Mouse (Mus musculus): ENCODE measurements around the gene Cracr2b. TPM values are rescaled to one million over a fixed set of nuclear protein-coding genes. Genes with fewer than 3 reads are reported as not detected.

Cracr2b gene
- 1.7 and 2.2 TPM in 2 replicates for polyA plus RNA-seq (2012; rRNA removed)

DNA sequence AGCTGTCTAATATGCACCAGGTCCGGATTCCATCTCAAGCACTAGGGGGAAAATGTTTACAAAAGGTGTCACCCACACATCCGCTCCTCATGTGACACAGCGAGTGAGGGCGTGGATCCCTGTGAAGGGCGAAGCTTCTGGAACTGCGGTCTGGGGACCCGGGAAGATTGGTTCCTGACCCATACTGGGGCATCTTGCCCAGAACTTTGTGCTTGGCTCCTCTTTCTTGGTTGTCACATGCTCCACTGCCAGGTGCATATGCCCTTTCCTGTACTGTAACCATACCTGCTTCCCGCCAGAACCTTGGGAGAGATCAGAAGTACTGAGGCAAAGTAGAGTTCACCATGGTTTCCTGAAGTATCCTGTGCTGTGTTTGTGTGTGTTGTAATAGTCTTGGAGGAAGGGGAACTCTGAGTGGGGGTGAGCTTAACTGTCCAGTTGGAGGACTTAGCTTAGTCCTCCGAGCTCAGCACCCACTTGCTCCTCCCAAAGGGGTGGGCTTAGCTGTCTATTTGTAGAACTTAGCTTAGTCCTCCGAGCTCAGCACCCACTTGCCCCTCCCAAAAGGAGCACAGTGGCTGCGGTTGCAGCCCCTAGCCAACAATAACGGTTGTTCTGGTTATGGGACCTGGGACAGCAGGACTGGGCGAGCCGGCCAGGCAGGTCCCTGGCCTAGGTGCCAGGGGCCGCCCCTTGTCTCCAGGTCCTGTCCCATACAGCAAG, at the start of gene Cracr2b:
Gene Cracr2b, plus strand, starts transcription at position 704 of the 723 bp plus-strand sequence.

GRCm38 (mm10) chr7:141413809-141414584, 46.9 kb upstream of the Cracr2b start, which contains the start of gene Gatd1:
Gatd1 (minus strand) TSS chr7:141414136.

DNA sequence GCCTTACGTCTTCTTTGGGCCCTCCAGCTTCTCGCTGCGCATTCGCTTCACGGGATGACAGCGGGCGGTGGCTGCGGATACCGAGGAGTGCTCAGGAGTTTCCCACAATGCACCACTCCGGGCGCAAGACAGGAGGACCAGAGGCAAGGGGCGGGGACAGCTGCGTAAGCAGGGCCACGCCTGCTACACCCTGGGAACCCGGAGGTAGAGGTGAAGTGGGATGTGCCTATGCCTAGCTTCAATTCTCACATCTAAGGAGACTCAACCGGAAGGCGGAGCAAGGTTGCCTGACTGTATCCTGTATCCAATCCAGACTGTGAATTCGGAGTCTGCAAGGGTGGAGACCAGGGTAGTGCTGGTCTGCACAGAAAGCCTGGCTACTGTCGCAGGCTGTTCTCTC, 31.6 kb upstream of the Cracr2b start, which contains the start of gene Cend1:
Gene Cend1, minus strand, starts transcription at position 182 of the 400 bp plus-strand sequence.

DNA sequence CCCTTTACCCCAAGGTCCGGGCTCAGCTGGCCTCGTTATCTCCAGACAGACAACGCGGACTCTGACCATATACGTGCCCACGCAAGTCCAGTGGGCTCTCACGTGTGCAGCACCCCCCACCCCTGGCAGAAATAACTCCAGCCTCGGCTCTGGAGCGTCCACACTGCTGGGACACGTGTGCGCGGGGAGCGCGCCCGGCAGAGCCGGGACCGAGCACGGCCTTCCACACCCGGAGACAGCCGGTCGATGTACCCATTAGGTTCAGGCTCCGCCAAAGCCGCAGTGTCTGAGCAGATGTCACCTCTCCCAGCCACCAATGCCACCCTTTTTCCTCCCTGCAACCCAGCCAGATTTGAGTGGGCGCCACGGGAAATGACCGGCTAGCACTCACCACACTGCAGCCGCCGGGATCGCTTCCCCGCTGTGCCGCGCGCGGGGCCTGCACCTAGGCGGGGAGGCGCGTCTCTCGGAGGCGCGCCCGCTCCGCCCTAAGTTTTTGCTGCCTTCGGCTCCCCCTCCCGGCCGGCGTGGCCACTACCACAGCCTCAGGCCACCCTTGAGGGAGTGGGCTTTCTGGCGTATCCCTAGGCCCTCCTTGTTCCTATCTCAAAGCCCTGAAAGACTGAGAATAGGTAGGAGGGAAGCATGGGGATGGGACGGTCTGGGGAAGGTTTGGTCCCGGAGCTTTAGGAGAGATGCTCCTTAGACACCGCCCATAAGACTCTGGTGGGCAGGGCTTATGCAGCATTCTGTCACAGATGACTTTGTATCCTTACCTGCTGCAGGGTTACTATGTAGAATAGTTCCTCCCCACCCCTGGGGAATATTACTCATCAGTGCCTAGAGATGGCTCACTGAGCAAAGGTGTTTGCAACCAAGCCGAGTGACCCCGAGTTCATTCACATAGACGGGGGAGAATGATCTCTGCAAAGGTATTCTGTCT, 23.4 kb upstream of the Cracr2b start, which contains the start of gene Slc25a22:
Gene Slc25a22, minus strand, starts transcription at position 715 of the 943 bp plus-strand sequence.

GRCm38 (mm10) chr7:141443828-141444237, 17.1 kb upstream of the Cracr2b start, which contains the start of gene Pidd1:
Pidd1 (minus strand) TSS chr7:141444025.

GRCm38 (mm10) chr7:141447110-141447991, 13.5 kb upstream of the Cracr2b start, which contains the start of gene Rplp2:
Rplp2 (plus strand) TSS chr7:141447370.

GRCm38 (mm10) chr7:141454967-141455551, 5.8 kb upstream of the Cracr2b start, which contains the start of gene Pnpla2:
Pnpla2 (plus strand) TSS chr7:141455198.

DNA sequence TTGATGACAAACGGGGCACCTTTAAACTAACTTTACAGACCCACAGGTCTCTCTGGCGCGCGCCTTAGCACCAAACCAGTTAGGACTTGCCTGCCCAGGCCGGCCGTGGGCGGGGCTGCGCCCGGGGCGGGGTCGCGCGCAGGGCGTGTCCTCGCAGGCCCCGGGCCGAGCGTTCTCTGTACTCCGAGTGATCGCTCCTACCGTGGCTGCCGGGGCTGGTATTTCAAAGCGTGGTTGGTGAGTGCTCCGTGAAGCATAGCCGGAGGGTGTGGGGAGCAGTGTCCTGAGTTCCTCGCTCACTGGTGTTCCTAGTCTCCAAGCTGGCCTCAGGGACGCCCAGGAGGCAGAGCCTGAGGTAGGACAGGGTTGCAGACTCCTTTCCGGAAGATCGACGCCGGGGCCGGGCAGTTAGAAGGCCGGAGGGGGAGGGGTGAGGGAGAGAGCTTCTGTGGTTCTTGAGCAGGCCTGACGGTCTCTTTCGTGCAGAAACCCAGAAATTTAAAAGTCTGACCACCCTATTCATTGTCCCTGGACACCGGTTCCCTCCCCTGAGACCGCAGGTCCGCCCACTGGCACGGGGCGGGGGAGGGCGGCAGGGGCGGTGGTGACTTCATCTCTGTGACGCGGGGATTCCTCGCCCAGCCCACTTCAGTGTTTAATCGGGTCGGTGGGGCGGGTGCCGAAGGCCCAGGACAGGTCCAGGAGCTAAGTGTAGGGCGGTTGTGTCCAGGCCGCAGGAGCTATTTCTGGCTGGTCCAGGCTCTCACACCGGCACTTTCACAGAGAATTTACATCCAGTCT, 6.5 kb downstream of the Cracr2b start, which contains the start of gene Cd151:
Gene Cd151, plus strand, starts transcription at position 163 of the 801 bp plus-strand sequence.

DNA sequence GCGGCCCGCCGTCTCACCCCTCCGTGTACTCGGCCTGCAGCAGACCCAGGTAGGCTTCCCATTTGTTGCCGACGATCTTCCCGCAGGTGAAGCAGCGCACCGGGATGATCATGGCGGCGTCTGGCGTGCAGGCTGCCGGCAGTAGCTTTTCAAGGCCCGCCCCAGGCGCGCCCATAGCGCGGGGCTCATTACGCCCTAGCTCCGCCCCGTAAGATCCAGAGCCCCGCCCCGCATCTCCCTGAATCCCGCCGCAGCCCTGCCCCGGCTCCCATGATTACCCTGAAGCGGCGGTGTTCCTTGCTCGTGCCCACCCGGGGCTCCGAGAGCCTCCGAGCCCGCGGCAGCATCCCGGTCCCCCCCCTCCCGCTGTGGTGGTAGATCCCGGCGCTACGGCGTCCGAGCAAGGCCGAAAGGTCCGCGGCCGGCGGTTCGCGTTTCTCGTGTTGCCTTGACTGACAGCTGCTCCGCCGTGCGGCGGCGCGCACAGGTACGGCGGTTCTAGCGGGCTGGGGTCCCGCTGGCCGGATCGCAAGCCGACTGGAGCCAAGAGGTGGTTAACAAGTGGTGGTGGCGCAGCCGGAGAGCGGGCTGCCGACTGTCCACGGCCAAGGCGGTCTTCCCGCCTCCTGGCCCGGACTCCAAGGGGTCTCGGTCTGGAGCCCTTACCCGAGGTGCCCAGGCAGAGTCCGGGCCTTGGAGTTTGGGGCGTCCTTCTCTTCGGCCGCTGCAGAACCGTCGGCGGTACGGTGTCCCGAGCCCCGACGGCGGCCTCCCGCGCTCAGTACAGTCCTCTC, 14.3 kb downstream of the Cracr2b start, which contains the start of the genes Polr2l and Tspan4:
Gene Polr2l, minus strand, starts transcription at position 122 of the 794 bp plus-strand sequence.
Gene Tspan4, plus strand, starts transcription at position 230 of the 794 bp plus-strand sequence.

Other genes with a start within 250 kb of the Cracr2b start
- 1.6 and 2.0 TPM in 2 replicates for gene Lmntd2, start 247.0 kb upstream of the Cracr2b start, polyA plus RNA-seq (2012; rRNA removed)
- gene Rassf7, start 245.2 kb upstream of the Cracr2b start, polyA plus RNA-seq (2012; rRNA removed), result 22.1 and 22.8 TPM in 2 replicates
- gene Phrf1, start 232.3 kb upstream of the Cracr2b start, polyA plus RNA-seq (2012; rRNA removed), result 10.8 and 16.2 TPM in 2 replicates
- 8.3 and 11.9 TPM in 2 replicates for gene Irf7, start 194.6 kb upstream of the Cracr2b start, polyA plus RNA-seq (2012; rRNA removed)
- 0.07 and 0.09 TPM in 2 replicates for gene Cdhr5, start 184.3 kb upstream of the Cracr2b start, polyA plus RNA-seq (2012; rRNA removed)
- gene Sct, start 182.0 kb upstream of the Cracr2b start, polyA plus RNA-seq (2012; rRNA removed), result 0.23 and 0.67 TPM in 2 replicates
- gene Drd4, start 169.1 kb upstream of the Cracr2b start, polyA plus RNA-seq (2012; rRNA removed), result 0.01 TPM in 1 of 2 replicates, not detected in the other
- 7.0 and 8.4 TPM in 2 replicates for gene Deaf1, start 133.4 kb upstream of the Cracr2b start, polyA plus RNA-seq (2012; rRNA removed)
- gene Tmem80, start 133.4 kb upstream of the Cracr2b start, polyA plus RNA-seq (2012; rRNA removed), result 11.7 and 13.9 TPM in 2 replicates
- gene Eps8l2, start 122.2 kb upstream of the Cracr2b start, polyA plus RNA-seq (2012; rRNA removed), result 7.1 and 8.9 TPM in 2 replicates
- 238 and 279 TPM in 2 replicates for gene Taldo1, start 68.9 kb upstream of the Cracr2b start, polyA plus RNA-seq (2012; rRNA removed)
- 12.6 and 15.1 TPM in 2 replicates for gene Gatd1, start 47.0 kb upstream of the Cracr2b start, polyA plus RNA-seq (2012; rRNA removed)
- gene Cend1, start 31.6 kb upstream of the Cracr2b start, polyA plus RNA-seq (2012; rRNA removed), result 0.01 and 0.03 TPM in 2 replicates
- gene Slc25a22, start 23.2 kb upstream of the Cracr2b start, polyA plus RNA-seq (2012; rRNA removed), result 14.6 and 20.2 TPM in 2 replicates
- gene Pidd1, start 17.1 kb upstream of the Cracr2b start, polyA plus RNA-seq (2012; rRNA removed), result 13.8 and 16.0 TPM in 2 replicates
- 725 and 791 TPM in 2 replicates for gene Rplp2, start 13.7 kb upstream of the Cracr2b start, polyA plus RNA-seq (2012; rRNA removed)
- 5.2 and 7.0 TPM in 2 replicates for gene Pnpla2, start 5.9 kb upstream of the Cracr2b start, polyA plus RNA-seq (2012; rRNA removed)
- gene Cd151, start 6.3 kb downstream of the Cracr2b start, polyA plus RNA-seq (2012; rRNA removed), result 17.5 and 19.0 TPM in 2 replicates
- gene Polr2l, start 14.0 kb downstream of the Cracr2b start, polyA plus RNA-seq (2012; rRNA removed), result 23.0 and 24.7 TPM in 2 replicates
- 27.0 and 34.3 TPM in 2 replicates for gene Tspan4, start 14.1 kb downstream of the Cracr2b start, polyA plus RNA-seq (2012; rRNA removed)
- 11.4 and 12.6 TPM in 2 replicates for gene Chid1, start 78.8 kb downstream of the Cracr2b start, polyA plus RNA-seq (2012; rRNA removed)
- gene Ap2a2, start 101.1 kb downstream of the Cracr2b start, polyA plus RNA-seq (2012; rRNA removed), result 20.4 and 23.0 TPM in 2 replicates
- gene Muc6, start 194.2 kb downstream of the Cracr2b start, polyA plus RNA-seq (2012; rRNA removed), result 0.96 and 1.5 TPM in 2 replicates
- 0.10 and 0.16 TPM in 2 replicates for gene Muc2, start 229.2 kb downstream of the Cracr2b start, polyA plus RNA-seq (2012; rRNA removed)

Data from liver, embryonic 14 days (tissue).